Mouse (Mus musculus) MEL (cell line): ENCODE data around the gene Olfr18.

Experiments used
- MEF2A ChIP-seq: IDR thresholded peaks from 2 replicates; pipeline ENCODE4 v1.6.1; 2014; ENCODE audit warnings: low read depth, mild to moderate bottlenecking, inconsistent platforms, low read length, improper control_type of control experiment; ENCODE audit not compliant: poor library complexity, insufficient replicate concordance, severe bottlenecking; ENCODE audit errors: extremely low read depth
- MYB ChIP-seq: IDR thresholded peaks from 2 replicates; pipeline ENCODE4 v1.6.1; 2011; ENCODE audit warnings: mild to moderate bottlenecking, low read depth, low read length, improper control_type of control experiment
- POLR2A ChIP-seq, 2 experiments: IDR thresholded peaks; 2 replicates each; pipeline ENCODE4 v1.6.1; 2011 to 2012; ENCODE audit warnings: low read length in 2 of 2, mild to moderate bottlenecking in 2 of 2, control low read depth in 1 of 2, improper control_type of control experiment in 1 of 2, low read depth in 1 of 2, moderate library complexity in 1 of 2; ENCODE audit not compliant: control insufficient read depth in 1 of 2, insufficient read depth in 1 of 2, poor library complexity in 1 of 2
- TCF12 ChIP-seq: IDR thresholded peaks from 2 replicates; pipeline ENCODE4 v1.6.1; 2014; ENCODE audit warnings: low read depth, mild to moderate bottlenecking, inconsistent platforms, low read length, improper control_type of control experiment, moderate library complexity

DNA sequence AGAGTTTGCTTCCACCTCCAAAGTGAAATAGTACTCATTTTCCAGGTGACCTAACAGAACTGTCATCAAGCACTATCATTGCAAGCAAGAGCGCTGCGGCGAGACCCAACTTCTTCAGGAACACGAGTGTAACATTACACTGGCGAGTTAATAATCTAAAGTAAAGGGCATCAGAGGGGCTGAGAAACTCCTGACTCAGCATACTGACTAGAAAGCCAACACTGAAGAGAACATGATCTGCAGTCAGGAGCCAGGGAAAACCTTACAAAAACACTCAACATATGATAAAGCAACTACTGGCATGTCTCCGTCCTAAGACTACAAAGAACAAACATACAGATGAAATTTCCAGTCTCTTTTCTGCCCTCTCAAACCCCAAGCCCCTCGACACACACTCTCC is 47.8 kb upstream of the Olfr18 start:
- TF ChIP-seq POLR2A (IDR thresholded peaks at IDR 0.05; ENCODE audit: control insufficient read depth in 1 of 2, insufficient read depth in 1 of 2, low read depth in 1 of 2, low read length in 2 of 2, poor library complexity in 1 of 2) (no peak), MEF2A (no peak), MYB (no peak), TCF12 (no peak)
